Mouse (Mus musculus): ENCODE results near the gene Crcp. TPM values are rescaled to one million over a fixed set of nuclear protein-coding genes. Genes with fewer than 3 reads are reported as not detected.
A peak's percentile ranks its signal among the peaks of the same experiment; 100 is the strongest.

Crcp gene
- polyA plus RNA-seq, 1 experiment from 2014 or later, result 36.8 TPM

DNA sequence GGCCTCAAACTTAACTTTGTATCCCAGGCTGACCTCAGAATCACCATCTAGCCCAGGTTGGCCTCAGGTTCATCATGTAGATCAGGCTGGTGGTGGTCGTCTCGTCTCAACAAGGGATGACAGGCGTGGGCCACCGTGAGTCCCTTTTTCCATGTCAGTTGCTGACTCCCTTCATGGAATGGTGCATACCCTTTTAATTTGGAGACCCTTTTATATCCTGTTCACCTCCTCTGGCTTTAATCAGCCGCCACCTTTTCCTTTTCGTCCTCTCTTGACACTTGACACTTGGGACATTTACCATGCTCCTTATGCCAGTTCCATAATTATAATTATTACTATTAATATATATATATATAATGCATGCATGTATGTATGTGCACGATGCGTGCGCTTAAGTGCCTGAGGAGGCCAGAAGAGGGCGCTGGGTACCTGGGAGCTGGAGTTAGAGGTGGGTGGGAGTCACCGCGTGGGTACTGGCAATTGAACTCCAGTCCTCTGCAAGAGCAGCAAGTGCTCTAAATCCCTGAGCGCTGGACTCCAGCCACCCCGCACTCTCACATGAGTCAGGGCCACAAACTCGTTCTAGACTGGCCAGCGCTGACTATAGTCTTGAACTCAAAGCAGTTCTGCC, 51.1 kb downstream of the Crcp start:
- H3K27ac ChIP-seq, result no peak overlapping the region; the same call in 1 of the 2 replicates
- peak; percentile 39 for TF ChIP-seq CTCF (IDR thresholded peaks at IDR 0.05; ENCODE audit: low read depth)
- 0 out of 2 replicates have a peak, but pooled peaks cover 4% of the 10 kb centered on the region for H3K9me3 ChIP-seq (replicated peaks; ENCODE audit: low read length)
- DNase-seq (ENCODE audit: low spot score) (no peak), ATAC-seq (replicated peaks; ENCODE audit: low FRiP score, low read depth) (no peak)
- H3K36me3 ChIP-seq (ENCODE audit: insufficient read depth, low read length), result no peaks in the 10 kb centered on the region
- peak overlapping the region; percentile 81 for H3K9ac ChIP-seq (ENCODE audit: low read depth, low read length)
- H3K4me3 ChIP-seq (replicated peaks; ENCODE audit: low read depth, low read length), result peak overlapping the region; percentile 64
- no peaks in the 10 kb centered on the region for H3K27me3 ChIP-seq (ENCODE audit: insufficient read depth, low read length)
- H3K4me2 ChIP-seq (ENCODE audit: low read length), result peak overlapping the region; percentile 90
- WGBS, result 76% methylated on average over 16 of the region's 16 CpGs
- H3K4me1 ChIP-seq (replicated peaks; ENCODE audit: insufficient read depth, low read length), result no peaks in the 10 kb centered on the region

DNA sequence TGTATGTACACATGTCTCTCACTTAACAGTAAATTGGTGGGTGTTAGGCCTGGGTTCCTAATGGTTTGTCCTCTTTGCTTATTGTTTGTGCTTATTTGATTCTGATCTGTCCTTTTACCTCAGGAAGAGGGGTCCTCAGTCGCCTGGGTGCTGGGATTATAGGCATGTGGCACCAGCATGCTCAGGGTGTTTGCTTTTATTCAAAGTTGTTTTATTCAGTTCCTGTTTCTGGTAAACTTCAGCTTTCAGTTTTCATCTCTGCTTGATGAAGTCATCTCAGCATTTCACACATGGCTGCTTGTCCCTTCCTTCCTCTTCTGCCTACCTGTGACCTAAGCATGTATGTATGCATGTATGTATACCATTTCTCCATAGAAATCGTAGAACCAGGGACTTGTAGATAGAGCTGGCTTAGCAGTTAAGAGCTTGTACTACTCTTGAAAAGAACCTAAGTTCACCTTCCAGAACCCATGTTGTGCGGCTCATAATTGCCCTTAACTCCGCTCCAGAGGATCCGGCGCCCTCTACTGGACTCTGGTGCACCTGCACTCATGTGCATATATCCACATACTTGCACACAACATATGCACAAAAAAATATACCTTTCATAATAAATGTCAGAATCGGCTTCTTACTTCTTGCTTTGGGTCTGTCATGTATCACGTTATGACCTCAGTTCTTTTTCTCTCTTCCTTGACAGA, 52.2 kb downstream of the Crcp start:
- no peak for DNase-seq (ENCODE audit: low spot score)

GRCm38 (mm10) chr5:130082431-130082830, 53.3 kb downstream of the Crcp start:
- no peaks in the 10 kb centered on the region for H3K36me3 ChIP-seq (ENCODE audit: insufficient read depth, low read length)
- H3K9me3 ChIP-seq (replicated peaks; ENCODE audit: low read length), result 0 out of 2 replicates have a peak, but pooled peaks cover 4% of the 10 kb centered on the region
- H3K9ac ChIP-seq (ENCODE audit: low read depth, low read length), result no peak overlapping the region
- ATAC-seq (replicated peaks; ENCODE audit: low FRiP score, low read depth), result no peak
- DNase-seq (ENCODE audit: low spot score), result no peak
- no peak for TF ChIP-seq CTCF (IDR thresholded peaks at IDR 0.05; ENCODE audit: low read depth)
- H3K27me3 ChIP-seq (ENCODE audit: insufficient read depth, low read length), result no peaks in the 10 kb centered on the region
- H3K4me1 ChIP-seq (replicated peaks; ENCODE audit: insufficient read depth, low read length), result no peaks in the 10 kb centered on the region
- H3K4me3 ChIP-seq (replicated peaks; ENCODE audit: low read depth, low read length), result no peak overlapping the region
- H3K4me2 ChIP-seq (ENCODE audit: low read length), result no peak overlapping the region
- no peak overlapping the region for H3K27ac ChIP-seq
- 70% methylated on average over 4 of the region's 4 CpGs for WGBS

More for the DNA sequence above, 52.2 kb downstream of the Crcp start:
- 98% methylated on average over 8 of the region's 8 CpGs for WGBS
- TF ChIP-seq CTCF (IDR thresholded peaks at IDR 0.05; ENCODE audit: low read depth), result peak; percentile 48; the same call in 1 of the 2 replicates
- no peak overlapping the region for H3K4me2 ChIP-seq (ENCODE audit: low read length)
- no peak for ATAC-seq (replicated peaks; ENCODE audit: low FRiP score, low read depth)
- H3K9ac ChIP-seq (ENCODE audit: low read depth, low read length), result no peak overlapping the region
- 0 out of 2 replicates have a peak, but pooled peaks cover 4% of the 10 kb centered on the region for H3K9me3 ChIP-seq (replicated peaks; ENCODE audit: low read length)
- H3K4me1 ChIP-seq (replicated peaks; ENCODE audit: insufficient read depth, low read length), result no peaks in the 10 kb centered on the region
- no peaks in the 10 kb centered on the region for H3K27me3 ChIP-seq (ENCODE audit: insufficient read depth, low read length)
- H3K27ac ChIP-seq, result no peak overlapping the region
- H3K36me3 ChIP-seq (ENCODE audit: insufficient read depth, low read length), result no peaks in the 10 kb centered on the region
- no peak overlapping the region for H3K4me3 ChIP-seq (replicated peaks; ENCODE audit: low read depth, low read length)

- Histone ChIP-seq H3K4me2 (ENCODE audit: low read length) (no peak overlapping the region), H3K4me1 (replicated peaks; ENCODE audit: insufficient read depth, low read length) (no peaks in the 10 kb centered on the region), H3K9ac (ENCODE audit: low read depth, low read length) (no peak overlapping the region), H3K9me3 (replicated peaks; ENCODE audit: low read length) (0 out of 2 replicates have a peak, but pooled peaks cover 4% of the 10 kb centered on the region), H3K4me3 (replicated peaks; ENCODE audit: low read depth, low read length) (no peak overlapping the region), H3K27me3 (ENCODE audit: insufficient read depth, low read length) (no peaks in the 10 kb centered on the region), H3K36me3 (ENCODE audit: insufficient read depth, low read length) (no peaks in the 10 kb centered on the region), H3K27ac (no peak overlapping the region)
- ATAC-seq (replicated peaks; ENCODE audit: low FRiP score, low read depth) (no peak), DNase-seq (ENCODE audit: low spot score) (peak; percentile 47)
- no peak for TF ChIP-seq CTCF (IDR thresholded peaks at IDR 0.05; ENCODE audit: low read depth)
- 71% methylated on average over 3 of the region's 3 CpGs for WGBS
Measured at GRCm38 (mm10) chr5:130084271-130084670, 55.2 kb downstream of the Crcp start.

GRCm38 (mm10) chr5:130088008-130088407, 58.9 kb downstream of the Crcp start:
- Histone ChIP-seq H3K27me3 (ENCODE audit: insufficient read depth, low read length) (no peaks in the 10 kb centered on the region), H3K36me3 (ENCODE audit: insufficient read depth, low read length) (no peaks in the 10 kb centered on the region), H3K4me3 (replicated peaks; ENCODE audit: low read depth, low read length) (no peak overlapping the region), H3K9ac (ENCODE audit: low read depth, low read length) (no peak overlapping the region), H3K27ac (no peak overlapping the region), H3K9me3 (replicated peaks; ENCODE audit: low read length) (no peaks in the 10 kb centered on the region), H3K4me1 (replicated peaks; ENCODE audit: insufficient read depth, low read length) (no peaks in the 10 kb centered on the region), H3K4me2 (ENCODE audit: low read length) (no peak overlapping the region)
- ATAC-seq (replicated peaks; ENCODE audit: low FRiP score, low read depth) (no peak), DNase-seq (ENCODE audit: low spot score) (no peak)
- WGBS, result 75% methylated on average over 7 of the region's 7 CpGs
- TF ChIP-seq CTCF (IDR thresholded peaks at IDR 0.05; ENCODE audit: low read depth), result no peak

- H3K4me3 ChIP-seq (replicated peaks; ENCODE audit: low read depth, low read length), result no peak overlapping the region
- no peak overlapping the region for H3K9ac ChIP-seq (ENCODE audit: low read depth, low read length)
- H3K36me3 ChIP-seq (ENCODE audit: insufficient read depth, low read length), result no peaks in the 10 kb centered on the region
- DNase-seq (ENCODE audit: low spot score) (no peak), ATAC-seq (replicated peaks; ENCODE audit: low FRiP score, low read depth) (no peak)
- H3K27ac ChIP-seq, result no peak overlapping the region
- 89% methylated on average over 4 of the region's 4 CpGs for WGBS
- no peaks in the 10 kb centered on the region for H3K27me3 ChIP-seq (ENCODE audit: insufficient read depth, low read length)
- no peaks in the 10 kb centered on the region for H3K4me1 ChIP-seq (replicated peaks; ENCODE audit: insufficient read depth, low read length)
- H3K9me3 ChIP-seq (replicated peaks; ENCODE audit: low read length), result no peaks in the 10 kb centered on the region
- no peak overlapping the region for H3K4me2 ChIP-seq (ENCODE audit: low read length)
- no peak for TF ChIP-seq CTCF (IDR thresholded peaks at IDR 0.05; ENCODE audit: low read depth)
Measured at GRCm38 (mm10) chr5:130088612-130089011, 59.5 kb downstream of the Crcp start.

Data from kidney, postnatal 0 days (tissue).